Mouse (Mus musculus): ENCODE results near the gene Vegfd. TPM values are rescaled to one million over a fixed set of nuclear protein-coding genes. Genes with fewer than 3 reads are reported as not detected.
A peak's percentile ranks its signal among the peaks of the same experiment; 100 is the strongest.

The Vegfd gene
- polyA plus RNA-seq, 1 experiment from 2014 or later, result 2.0 TPM

DNA sequence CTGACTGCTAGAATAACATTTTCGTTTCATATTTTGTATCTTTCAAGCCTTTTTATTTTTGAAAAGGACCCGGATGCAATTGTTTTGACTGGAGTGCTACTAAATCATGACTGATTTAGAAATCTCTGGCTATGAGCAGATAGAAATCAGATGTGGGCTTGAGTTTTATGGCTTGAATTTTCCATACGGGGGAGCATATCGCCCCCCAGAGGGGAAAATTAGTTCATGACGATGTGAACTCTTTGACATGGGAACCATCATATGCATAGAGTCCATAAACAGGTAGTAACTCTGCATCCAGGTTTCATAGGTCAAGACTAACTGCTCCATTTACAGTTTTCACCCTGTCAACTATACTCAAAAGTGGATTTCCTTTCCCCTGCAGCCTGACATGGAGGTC, 1.4 kb downstream of the Vegfd start:
- H3K36me3 ChIP-seq (ENCODE audit: control insufficient read depth, insufficient read depth, low read length), result no peaks in the 10 kb centered on the region
- no peak overlapping the region for H3K27ac ChIP-seq (ENCODE audit: low read length)
- no peaks in the 10 kb centered on the region for H3K27me3 ChIP-seq (replicated peaks; ENCODE audit: control insufficient read depth, insufficient read depth, low read length)
- WGBS, result 56% methylated on average over 5 of the region's 5 CpGs
- H3K9me3 ChIP-seq (ENCODE audit: control insufficient read depth, low read length), result no peaks in the 10 kb centered on the region
- no peak for ATAC-seq
- no peaks in the 10 kb centered on the region for H3K4me1 ChIP-seq (ENCODE audit: control insufficient read depth, insufficient read depth, low read length)
- H3K9ac ChIP-seq (ENCODE audit: low read depth, low read length), result no peak overlapping the region
- no peak overlapping the region for H3K4me3 ChIP-seq (ENCODE audit: low read length)
- H3K4me2 ChIP-seq (ENCODE audit: low read depth, low read length), result no peak overlapping the region

DNA sequence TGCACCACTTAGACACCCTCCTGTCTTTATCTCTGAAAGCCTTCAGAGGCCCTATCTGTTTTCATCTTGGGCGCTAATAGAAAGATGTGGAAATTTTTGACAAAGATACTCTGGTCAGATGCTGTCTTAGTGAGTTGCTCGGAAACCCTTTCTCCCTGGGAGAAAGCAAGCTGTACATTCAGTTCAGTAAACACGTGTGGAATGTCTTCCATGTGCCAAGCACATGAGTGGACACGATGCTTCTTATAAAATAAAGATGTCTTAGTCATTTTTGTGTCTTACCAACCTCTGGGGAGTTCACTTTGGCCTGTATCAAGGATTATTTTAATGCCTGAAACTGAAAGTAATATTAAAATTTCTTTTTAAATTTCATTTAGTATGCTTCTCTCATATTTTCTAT, 6.5 kb downstream of the Vegfd start:
- H3K27ac ChIP-seq (ENCODE audit: low read length), result no peak overlapping the region
- no peak overlapping the region for H3K9ac ChIP-seq (ENCODE audit: low read depth, low read length)
- H3K27me3 ChIP-seq (replicated peaks; ENCODE audit: control insufficient read depth, insufficient read depth, low read length), result no peaks in the 10 kb centered on the region
- H3K4me2 ChIP-seq (ENCODE audit: low read depth, low read length), result no peak overlapping the region
- no peak overlapping the region for H3K4me3 ChIP-seq (ENCODE audit: low read length)
- 76% methylated on average over 4 of the region's 4 CpGs for WGBS
- H3K36me3 ChIP-seq (ENCODE audit: control insufficient read depth, insufficient read depth, low read length), result no peaks in the 10 kb centered on the region
- no peaks in the 10 kb centered on the region for H3K9me3 ChIP-seq (ENCODE audit: control insufficient read depth, low read length)
- ATAC-seq, result no peak
- no peaks in the 10 kb centered on the region for H3K4me1 ChIP-seq (ENCODE audit: control insufficient read depth, insufficient read depth, low read length)

DNA sequence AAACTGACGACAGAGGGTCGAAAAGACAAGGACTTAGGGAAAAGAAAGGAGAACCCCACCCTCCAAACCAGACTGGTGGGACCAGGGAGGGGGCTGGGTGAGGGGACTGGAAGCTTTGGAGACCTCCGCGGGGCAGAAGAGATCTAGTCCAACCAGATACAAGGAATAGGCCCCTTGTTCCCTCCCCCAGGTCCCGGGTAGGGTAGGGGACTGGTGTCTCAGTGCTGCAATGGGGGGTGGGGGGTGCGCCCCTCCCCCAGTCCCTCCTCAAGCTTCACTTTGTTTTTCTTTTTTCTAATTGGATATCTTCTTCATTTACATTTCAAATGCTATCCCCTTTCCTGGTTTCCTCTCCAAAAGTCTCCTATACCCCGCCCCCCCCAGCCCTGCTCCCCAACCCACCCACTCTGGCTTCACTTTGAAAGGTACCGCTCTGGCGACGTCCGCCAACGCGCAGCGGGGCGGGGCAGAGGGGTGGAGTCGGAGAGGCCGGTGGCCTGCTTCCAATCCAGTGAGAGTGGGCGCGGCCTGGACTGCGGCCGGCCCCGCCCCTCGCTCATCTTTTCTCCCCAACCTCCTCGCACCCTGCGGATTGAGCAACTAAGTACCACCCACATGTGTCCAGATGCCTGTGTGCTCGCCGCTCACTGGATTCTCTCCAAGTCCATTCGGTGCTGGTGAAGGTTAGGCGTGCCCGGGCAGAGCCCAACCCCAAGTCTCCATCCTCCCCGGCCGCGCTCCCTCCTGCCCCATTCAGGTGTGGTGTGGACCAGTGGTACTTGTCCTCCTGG, 8.6 kb downstream of the Vegfd start:
- no peaks in the 10 kb centered on the region for H3K4me1 ChIP-seq (ENCODE audit: control insufficient read depth, insufficient read depth, low read length)
- no peak overlapping the region for H3K27ac ChIP-seq (ENCODE audit: low read length)
- H3K27me3 ChIP-seq (replicated peaks; ENCODE audit: control insufficient read depth, insufficient read depth, low read length), result no peaks in the 10 kb centered on the region
- H3K36me3 ChIP-seq (ENCODE audit: control insufficient read depth, insufficient read depth, low read length), result no peaks in the 10 kb centered on the region
- WGBS, result 15% methylated on average over 33 of the region's 33 CpGs
- peak overlapping the region; percentile 67 for H3K4me2 ChIP-seq (ENCODE audit: low read depth, low read length)
- H3K9ac ChIP-seq (ENCODE audit: low read depth, low read length), result peak overlapping the region; percentile 15; the same call in 1 of the 2 replicates
- peak; percentile 99 for ATAC-seq
- H3K9me3 ChIP-seq (ENCODE audit: control insufficient read depth, low read length), result no peaks in the 10 kb centered on the region
- peak overlapping the region; percentile 42 for H3K4me3 ChIP-seq (ENCODE audit: low read length)

GRCm38 (mm10) chrX:164394091-164394490, 20.9 kb downstream of the Vegfd start:
- 79% methylated on average over 4 of the region's 4 CpGs for WGBS

DNA sequence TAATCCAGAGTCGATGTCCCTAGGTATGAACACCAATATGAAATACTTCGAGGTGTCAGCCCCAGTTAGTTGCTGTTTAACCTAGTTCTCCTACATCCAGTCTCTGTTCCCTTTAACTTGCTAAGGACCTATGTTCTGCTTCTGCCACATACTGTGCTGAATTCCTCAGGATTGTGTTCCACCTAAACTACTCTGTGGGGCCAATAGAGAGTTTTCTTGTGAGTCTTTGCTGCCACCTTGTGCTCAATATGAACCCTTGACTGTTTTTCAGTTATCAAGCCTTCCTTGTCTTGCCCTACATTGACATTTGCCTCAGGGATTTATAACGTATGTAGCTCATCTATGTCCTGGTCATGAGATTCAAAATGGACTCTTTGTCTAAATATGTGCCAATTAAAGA, 25.3 kb downstream of the Vegfd start:
- Histone ChIP-seq H3K4me3 (ENCODE audit: low read length) (no peak overlapping the region), H3K4me1 (ENCODE audit: control insufficient read depth, insufficient read depth, low read length) (no peaks in the 10 kb centered on the region), H3K27ac (ENCODE audit: low read length) (no peak overlapping the region), H3K27me3 (replicated peaks; ENCODE audit: control insufficient read depth, insufficient read depth, low read length) (no peaks in the 10 kb centered on the region), H3K9ac (ENCODE audit: low read depth, low read length) (no peak overlapping the region), H3K36me3 (ENCODE audit: control insufficient read depth, insufficient read depth, low read length) (no peaks in the 10 kb centered on the region), H3K4me2 (ENCODE audit: low read depth, low read length) (no peak overlapping the region), H3K9me3 (ENCODE audit: control insufficient read depth, low read length) (no peaks in the 10 kb centered on the region)
- peak; percentile 53; the same call in 1 of the 2 replicates for ATAC-seq
- WGBS, result 56% methylated on average over 3 of the region's 3 CpGs

More at GRCm38 (mm10) chrX:164394091-164394490, 20.9 kb downstream of the Vegfd start:
- H3K36me3 ChIP-seq (ENCODE audit: control insufficient read depth, insufficient read depth, low read length), result no peaks in the 10 kb centered on the region
- no peak overlapping the region for H3K9ac ChIP-seq (ENCODE audit: low read depth, low read length)
- H3K4me3 ChIP-seq (ENCODE audit: low read length), result no peak overlapping the region
- H3K4me2 ChIP-seq (ENCODE audit: low read depth, low read length), result no peak overlapping the region
- ATAC-seq, result no peak
- H3K9me3 ChIP-seq (ENCODE audit: control insufficient read depth, low read length), result no peaks in the 10 kb centered on the region
- no peak overlapping the region for H3K27ac ChIP-seq (ENCODE audit: low read length)
- no peaks in the 10 kb centered on the region for H3K4me1 ChIP-seq (ENCODE audit: control insufficient read depth, insufficient read depth, low read length)
- H3K27me3 ChIP-seq (replicated peaks; ENCODE audit: control insufficient read depth, insufficient read depth, low read length), result no peaks in the 10 kb centered on the region

GRCm38 (mm10) chrX:164405080-164405649, 32.0 kb downstream of the Vegfd start:
- Histone ChIP-seq H3K27me3 (replicated peaks; ENCODE audit: control insufficient read depth, insufficient read depth, low read length) (no peaks in the 10 kb centered on the region; the same call in 1 of the 2 replicates), H3K9ac (ENCODE audit: low read depth, low read length) (no peak overlapping the region), H3K27ac (ENCODE audit: low read length) (no peak overlapping the region), H3K4me2 (ENCODE audit: low read depth, low read length) (no peak overlapping the region), H3K9me3 (ENCODE audit: control insufficient read depth, low read length) (no peaks in the 10 kb centered on the region), H3K36me3 (ENCODE audit: control insufficient read depth, insufficient read depth, low read length) (no peaks in the 10 kb centered on the region), H3K4me3 (ENCODE audit: low read length) (no peak overlapping the region), H3K4me1 (ENCODE audit: control insufficient read depth, insufficient read depth, low read length) (no peaks in the 10 kb centered on the region)
- no peak for ATAC-seq

DNA sequence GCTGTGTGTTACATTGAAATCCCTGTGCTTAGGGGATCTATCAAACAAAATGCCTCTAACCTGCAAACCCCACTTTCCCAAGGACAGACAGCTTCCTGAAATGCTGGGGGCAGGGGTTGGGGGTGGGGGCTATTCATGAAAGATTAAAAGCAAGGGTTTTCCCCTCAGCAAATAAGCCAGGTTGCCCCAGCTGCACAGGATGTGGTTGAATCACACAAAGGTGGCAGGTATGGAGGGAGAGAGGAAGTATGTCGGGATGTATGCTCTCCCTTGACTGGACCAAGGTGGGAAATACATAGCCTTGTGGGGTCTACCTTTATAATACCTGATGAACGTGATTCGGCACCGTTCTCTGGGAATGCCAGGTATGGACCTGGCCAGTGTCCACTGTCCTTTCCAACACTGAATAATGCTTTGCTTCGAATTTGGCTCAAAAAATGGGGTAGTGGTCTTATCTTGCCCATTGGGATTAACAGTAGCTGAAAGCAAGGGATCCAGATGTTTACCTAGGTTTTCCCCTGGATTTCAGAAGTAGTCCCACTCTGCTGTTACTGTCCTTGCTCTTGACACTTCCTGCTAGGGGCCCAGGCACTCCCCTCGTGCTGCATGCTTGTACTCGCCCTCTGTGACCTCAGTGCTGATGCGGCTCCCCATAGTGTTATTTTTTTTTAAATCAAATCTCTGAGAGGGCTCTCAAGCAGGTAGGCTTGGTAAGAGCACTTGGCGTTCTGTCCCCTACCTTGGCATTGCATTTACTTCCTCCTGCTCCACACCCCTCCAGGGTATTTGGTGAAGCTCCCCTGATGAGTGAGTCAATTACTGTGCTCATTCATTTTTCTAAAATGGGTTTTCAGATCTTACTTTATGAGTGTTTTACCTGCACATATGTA, 33.2 kb downstream of the Vegfd start:
- no peak for ATAC-seq
- no peak overlapping the region for H3K9ac ChIP-seq (ENCODE audit: low read depth, low read length)
- no peaks in the 10 kb centered on the region; the same call in 1 of the 2 replicates for H3K27me3 ChIP-seq (replicated peaks; ENCODE audit: control insufficient read depth, insufficient read depth, low read length)
- no peak overlapping the region for H3K4me3 ChIP-seq (ENCODE audit: low read length)
- no peaks in the 10 kb centered on the region for H3K9me3 ChIP-seq (ENCODE audit: control insufficient read depth, low read length)
- no peak overlapping the region for H3K27ac ChIP-seq (ENCODE audit: low read length)
- no peak overlapping the region for H3K4me2 ChIP-seq (ENCODE audit: low read depth, low read length)
- 70% methylated on average over 9 of the region's 9 CpGs for WGBS
- no peaks in the 10 kb centered on the region for H3K4me1 ChIP-seq (ENCODE audit: control insufficient read depth, insufficient read depth, low read length)
- H3K36me3 ChIP-seq (ENCODE audit: control insufficient read depth, insufficient read depth, low read length), result no peaks in the 10 kb centered on the region

GRCm38 (mm10) chrX:164408301-164408927, 35.2 kb downstream of the Vegfd start:
- Histone ChIP-seq H3K4me1 (ENCODE audit: control insufficient read depth, insufficient read depth, low read length) (no peaks in the 10 kb centered on the region), H3K9ac (ENCODE audit: low read depth, low read length) (no peak overlapping the region), H3K4me2 (ENCODE audit: low read depth, low read length) (no peak overlapping the region), H3K36me3 (ENCODE audit: control insufficient read depth, insufficient read depth, low read length) (no peaks in the 10 kb centered on the region), H3K4me3 (ENCODE audit: low read length) (no peak overlapping the region), H3K27ac (ENCODE audit: low read length) (no peak overlapping the region), H3K27me3 (replicated peaks; ENCODE audit: control insufficient read depth, insufficient read depth, low read length) (no peaks in the 10 kb centered on the region; the same call in 1 of the 2 replicates), H3K9me3 (ENCODE audit: control insufficient read depth, low read length) (no peaks in the 10 kb centered on the region)
- 59% methylated on average over 3 of the region's 3 CpGs for WGBS
- ATAC-seq, result no peak

GRCm38 (mm10) chrX:164410562-164410961, 37.4 kb downstream of the Vegfd start:
- no peak overlapping the region; the same call in 1 of the 2 replicates for H3K27ac ChIP-seq (ENCODE audit: low read length)
- H3K9me3 ChIP-seq (ENCODE audit: control insufficient read depth, low read length), result no peaks in the 10 kb centered on the region
- H3K9ac ChIP-seq (ENCODE audit: low read depth, low read length), result no peak overlapping the region
- H3K4me3 ChIP-seq (ENCODE audit: low read length), result no peak overlapping the region
- no peaks in the 10 kb centered on the region for H3K36me3 ChIP-seq (ENCODE audit: control insufficient read depth, insufficient read depth, low read length)
- H3K4me2 ChIP-seq (ENCODE audit: low read depth, low read length), result no peak overlapping the region
- no peaks in the 10 kb centered on the region for H3K4me1 ChIP-seq (ENCODE audit: control insufficient read depth, insufficient read depth, low read length)
- no peaks in the 10 kb centered on the region; the same call in 1 of the 2 replicates for H3K27me3 ChIP-seq (replicated peaks; ENCODE audit: control insufficient read depth, insufficient read depth, low read length)
- WGBS, result 69% methylated on average over 1 of the region's 1 CpGs
- ATAC-seq, result peak; percentile 96

Data from intestine, embryonic 16.5 days (tissue).